Mouse (Mus musculus) neural tube, embryonic 15.5 days (tissue): ENCODE measurements around the gene Ankrd33b. TPM values are rescaled to one million over a fixed set of nuclear protein-coding genes. Genes with fewer than 3 reads are reported as not detected.

Experiments
- ATAC-seq: fragments of 200-750 bp; cut with Nextera tagmentation; 2 replicates; pipeline ENCODE4 v1.8.0; 2017; ENCODE audit warnings: mild to moderate bottlenecking, moderate TSS enrichment, moderate library complexity; ENCODE audit not compliant: low FRiP score
- H3K27ac ChIP-seq: fragments of 300-500 bp; sonication (generic); replicated peaks from 2 replicates; pipeline ENCODE4 v1.5.1; 2015; ENCODE audit warnings: mild to moderate bottlenecking, inconsistent platforms
- H3K27me3 ChIP-seq: fragments of 300-500 bp; sonication (generic); replicated peaks from 2 replicates; pipeline ENCODE4 v1.6.1; 2015; ENCODE audit warnings: inconsistent platforms
- H3K36me3 ChIP-seq: fragments of 300-500 bp; sonication (generic); 2 replicates; pipeline ENCODE4 v1.6.1; 2015; ENCODE audit warnings: inconsistent platforms
- H3K4me1 ChIP-seq: fragments of 300-500 bp; sonication (generic); 2 replicates; pipeline ENCODE4 v1.6.1; 2015; ENCODE audit warnings: inconsistent platforms
- H3K4me2 ChIP-seq: fragments of 300-500 bp; sonication (generic); 2 replicates; pipeline ENCODE4 v1.6.1; 2015; ENCODE audit warnings: inconsistent platforms, mild to moderate bottlenecking, moderate library complexity
- H3K4me3 ChIP-seq: fragments of 300-500 bp; sonication (generic); replicated peaks from 2 replicates; pipeline ENCODE4 v1.5.1; 2015; ENCODE audit warnings: mild to moderate bottlenecking, inconsistent platforms
- H3K9ac ChIP-seq: fragments of 300-500 bp; sonication (generic); replicated peaks from 2 replicates; pipeline ENCODE4 v1.6.1; 2015; ENCODE audit warnings: mild to moderate bottlenecking, inconsistent platforms
- H3K9me3 ChIP-seq: fragments of 300-500 bp; sonication (generic); replicated peaks from 2 replicates; pipeline ENCODE4 v1.6.1; 2016; ENCODE audit warnings: inconsistent platforms
- WGBS: fragments of 180-500 bp; shearing (Covaris S2); methylation state at CpG from one replicate; pipeline ENCODE4 v1.1.7; 2015; ENCODE audit warnings: mixed read lengths; 5-methylcytosine and 5-hydroxymethylcytosine counted together
- polyA plus RNA-seq: library from polyadenylated mRNA; unstranded; fragments of >200 nt; fragmentation: Nextera tagmentation; extraction: Ambion mirVana; gene quantifications from 2 replicates; pipeline ENCODE4 v1.2.1, GENCODE M21; 2015

The Ankrd33b gene
- polyA plus RNA-seq, 1 experiment from 2014 or later: 0.70 TPM

- 95% methylated on average over 3 of the region's 3 CpGs for WGBS
- H3K4me2 ChIP-seq: no peak overlapping the region
- H3K4me1 ChIP-seq: peaks cover 12% of the 10 kb centered on the region
- H3K27ac ChIP-seq: no peak overlapping the region
- no peaks in the 10 kb centered on the region for H3K27me3 ChIP-seq
- no peaks in the 10 kb centered on the region for H3K9me3 ChIP-seq
- no peak for ATAC-seq
- H3K36me3 ChIP-seq: no peaks in the 10 kb centered on the region
- H3K9ac ChIP-seq: no peak overlapping the region
- H3K4me3 ChIP-seq: no peak overlapping the region
Measured at GRCm38 (mm10) chr15:31317056-31317805, 50.3 kb downstream of the Ankrd33b start.

- Histone ChIP-seq H3K9ac (no peak overlapping the region), H3K4me1 (peaks cover 12% of the 10 kb centered on the region), H3K27me3 (no peaks in the 10 kb centered on the region), H3K4me2 (no peak overlapping the region), H3K9me3 (no peaks in the 10 kb centered on the region), H3K4me3 (no peak overlapping the region), H3K36me3 (no peaks in the 10 kb centered on the region), H3K27ac (no peak overlapping the region)
- 4% methylated on average over 5 of the region's 5 CpGs for WGBS
- peak; percentile 86 for ATAC-seq
Measured at GRCm38 (mm10) chr15:31315630-31316231, 51.8 kb downstream of the Ankrd33b start.

- no peaks in the 10 kb centered on the region for H3K9me3 ChIP-seq
- no peak overlapping the region for H3K4me3 ChIP-seq
- no peaks in the 10 kb centered on the region for H3K27me3 ChIP-seq
- no peak overlapping the region for H3K27ac ChIP-seq
- H3K9ac ChIP-seq: no peak overlapping the region
- no peak overlapping the region for H3K4me2 ChIP-seq
- WGBS: 79% methylated on average over 2 of the region's 2 CpGs
- ATAC-seq: no peak
- no peaks in the 10 kb centered on the region for H3K4me1 ChIP-seq
- H3K36me3 ChIP-seq: no peaks in the 10 kb centered on the region
Measured at GRCm38 (mm10) chr15:31312001-31312400, 55.5 kb downstream of the Ankrd33b start.

GRCm38 (mm10) chr15:31309526-31309925 is 58.0 kb downstream of the Ankrd33b start:
- no peaks in the 10 kb centered on the region for H3K4me1 ChIP-seq
- no peak overlapping the region for H3K27ac ChIP-seq
- no peak overlapping the region for H3K4me3 ChIP-seq
- H3K27me3 ChIP-seq: no peaks in the 10 kb centered on the region
- no peaks in the 10 kb centered on the region for H3K36me3 ChIP-seq
- no peak for ATAC-seq
- H3K9me3 ChIP-seq: no peaks in the 10 kb centered on the region
- no peak overlapping the region for H3K4me2 ChIP-seq
- no peak overlapping the region for H3K9ac ChIP-seq
- WGBS: 77% methylated on average over 15 of the region's 15 CpGs

GRCm38 (mm10) chr15:31306726-31307125 is 60.8 kb downstream of the Ankrd33b start:
- WGBS: 83% methylated on average over 4 of the region's 4 CpGs
- ATAC-seq: no peak

GRCm38 (mm10) chr15:31305181-31305580 is 62.3 kb downstream of the Ankrd33b start:
- ATAC-seq: no peak
- WGBS: 49% methylated on average over 6 of the region's 6 CpGs
- H3K4me2 ChIP-seq: no peak overlapping the region

More at GRCm38 (mm10) chr15:31306726-31307125, 60.8 kb downstream of the Ankrd33b start:
- H3K36me3 ChIP-seq: no peaks in the 10 kb centered on the region
- H3K9me3 ChIP-seq: no peaks in the 10 kb centered on the region
- H3K27ac ChIP-seq: no peak overlapping the region
- no peaks in the 10 kb centered on the region for H3K27me3 ChIP-seq
- H3K4me3 ChIP-seq: no peak overlapping the region
- H3K9ac ChIP-seq: no peak overlapping the region
- H3K4me1 ChIP-seq: no peaks in the 10 kb centered on the region
- no peak overlapping the region for H3K4me2 ChIP-seq

GRCm38 (mm10) chr15:31304302-31304701 is 63.2 kb downstream of the Ankrd33b start:
- ATAC-seq: no peak
- H3K9ac ChIP-seq: no peak overlapping the region
- no peaks in the 10 kb centered on the region for H3K36me3 ChIP-seq
- no peak overlapping the region for H3K27ac ChIP-seq
- no peaks in the 10 kb centered on the region for H3K9me3 ChIP-seq
- H3K4me1 ChIP-seq: peaks cover 6% of the 10 kb centered on the region
- H3K4me3 ChIP-seq: no peak overlapping the region
- 86% methylated on average over 3 of the region's 3 CpGs for WGBS
- H3K4me2 ChIP-seq: no peak overlapping the region
- H3K27me3 ChIP-seq: no peaks in the 10 kb centered on the region

More at GRCm38 (mm10) chr15:31305181-31305580, 62.3 kb downstream of the Ankrd33b start:
- H3K4me1 ChIP-seq: no peaks in the 10 kb centered on the region
- no peak overlapping the region for H3K9ac ChIP-seq
- H3K9me3 ChIP-seq: no peaks in the 10 kb centered on the region
- H3K4me3 ChIP-seq: no peak overlapping the region
- H3K36me3 ChIP-seq: no peaks in the 10 kb centered on the region
- no peak overlapping the region for H3K27ac ChIP-seq
- H3K27me3 ChIP-seq: no peaks in the 10 kb centered on the region

- no peak overlapping the region for H3K27ac ChIP-seq
- no peak for ATAC-seq
- H3K9me3 ChIP-seq: no peaks in the 10 kb centered on the region
- H3K4me3 ChIP-seq: no peak overlapping the region
- H3K27me3 ChIP-seq: no peaks in the 10 kb centered on the region; the same call in 1 of the 2 replicates
- H3K36me3 ChIP-seq: no peaks in the 10 kb centered on the region
- no peak overlapping the region for H3K9ac ChIP-seq
- WGBS: 76% methylated on average over 12 of the region's 12 CpGs
- no peak overlapping the region for H3K4me2 ChIP-seq
- H3K4me1 ChIP-seq: peaks cover 12% of the 10 kb centered on the region
Measured at GRCm38 (mm10) chr15:31302293-31302990, 65.1 kb downstream of the Ankrd33b start.

- H3K4me2 ChIP-seq: no peak overlapping the region
- 49% methylated on average over 6 of the region's 6 CpGs for WGBS
- H3K4me1 ChIP-seq: peaks cover 20% of the 10 kb centered on the region
- H3K4me3 ChIP-seq: no peak overlapping the region
- no peaks in the 10 kb centered on the region for H3K9me3 ChIP-seq
- peak; percentile 48; the same call in 1 of the 2 replicates for ATAC-seq
- H3K9ac ChIP-seq: no peak overlapping the region
- no peak overlapping the region for H3K27ac ChIP-seq
- peaks cover 15% of the 10 kb centered on the region for H3K27me3 ChIP-seq
- H3K36me3 ChIP-seq: no peaks in the 10 kb centered on the region
Measured at GRCm38 (mm10) chr15:31299258-31299917, 68.1 kb downstream of the Ankrd33b start.

GRCm38 (mm10) chr15:31297777-31298137 is 69.8 kb downstream of the Ankrd33b start:
- WGBS: 21% methylated on average over 13 of the region's 13 CpGs
- Histone ChIP-seq H3K36me3 (no peaks in the 10 kb centered on the region), H3K27ac (no peak overlapping the region), H3K9me3 (no peaks in the 10 kb centered on the region), H3K4me1 (peaks cover 20% of the 10 kb centered on the region), H3K9ac (peak overlapping the region; percentile 39; the same call in 1 of the 2 replicates), H3K27me3 (peaks cover 15% of the 10 kb centered on the region), H3K4me3 (peak overlapping the region; percentile 39), H3K4me2 (peak overlapping the region; percentile 68)
- ATAC-seq: peak; percentile 42; the same call in 1 of the 2 replicates
